Mouse (Mus musculus): ENCODE results near the gene Birc5. TPM values are rescaled to one million over a fixed set of nuclear protein-coding genes. Genes with fewer than 3 reads are reported as not detected.

Birc5 gene
- total RNA-seq, 2 experiments from 2014 or later: 0.62 to 1.2 TPM

Other genes starting within 250 kb of the Birc5 start
- gene Tnrc6c, start 195.0 kb upstream of the Birc5 start, total RNA-seq (2021): 10 to 100 TPM; 53.4 to 55.2 TPM
- 1 to 10 TPM in 1 of 2 experiments, under 1 TPM in 1; 0.60 to 1.1 TPM for gene Tmc8, start 67.2 kb upstream of the Birc5 start, total RNA-seq (2021)
- 1 to 10 TPM; 4.2 to 6.2 TPM for gene Tmc6, start 67.1 kb upstream of the Birc5 start, total RNA-seq (2021)
- gene 6030468B19Rik, start 51.6 kb upstream of the Birc5 start, total RNA-seq (2021): under 1 TPM in 1 of 2 experiments, not detected in 1; 0.53 TPM
- 1 to 10 TPM; 1.7 to 2.4 TPM for gene Gm20708, start 39.6 kb upstream of the Birc5 start, total RNA-seq (2021)
- 10 to 100 TPM; 11.6 to 14.0 TPM for gene Syngr2, start 39.6 kb upstream of the Birc5 start, total RNA-seq (2021)
- gene Afmid, start 23.3 kb upstream of the Birc5 start, total RNA-seq (2021): 1 to 10 TPM; 4.6 to 6.7 TPM
- under 1 TPM; 0.60 to 0.94 TPM for gene Tk1, start 23.2 kb upstream of the Birc5 start, total RNA-seq (2021)
- gene Tmem235, start 11.5 kb downstream of the Birc5 start, total RNA-seq (2021): under 1 TPM in 1 of 2 experiments, not detected in 1; 0.23 TPM
- 1 to 10 TPM; 3.8 to 4.0 TPM for gene Tha1, start 24.2 kb downstream of the Birc5 start, total RNA-seq (2021)
- gene Socs3, start 120.8 kb downstream of the Birc5 start, total RNA-seq (2021): 1 to 10 TPM; 3.8 to 4.3 TPM
- 10 to 100 TPM; 85.6 to 88.1 TPM for gene Pgs1, start 137.0 kb downstream of the Birc5 start, total RNA-seq (2021)